Mouse (Mus musculus) urinary bladder, postnatal 25 days (tissue): ENCODE measurements around the gene Scn2a.
"Not testable (repeated sequence)": the region's sequence is repeated elsewhere in the genome, so short reads cannot be mapped to it uniquely, and the experiment has no call there.

Experiments used
- DNase-seq: peaks from one replicate; pipeline ENCODE4 v3.0.0; 2022; ENCODE audit warnings: low spot score

Gene Scn2a

DNA sequence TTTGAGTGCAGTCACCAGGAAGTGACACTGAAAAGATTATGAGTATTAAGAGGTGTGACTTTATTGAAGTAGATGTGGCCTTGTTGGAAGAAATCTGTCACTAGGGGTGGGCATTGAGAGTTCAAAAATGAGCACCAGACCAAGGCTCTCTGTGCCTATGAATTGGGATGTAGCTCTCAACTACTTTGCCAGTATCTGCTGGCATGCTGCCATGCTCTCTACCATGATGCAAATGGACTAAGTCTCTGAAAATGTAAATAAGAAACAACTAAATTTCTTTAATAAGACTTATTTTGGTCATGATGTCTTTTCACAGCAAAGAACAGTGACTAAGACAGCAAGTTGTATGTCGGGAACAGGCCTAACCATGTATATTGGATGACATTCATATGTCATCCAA, 79.7 kb downstream of the Scn2a start:
- DNase-seq = no peak

DNA sequence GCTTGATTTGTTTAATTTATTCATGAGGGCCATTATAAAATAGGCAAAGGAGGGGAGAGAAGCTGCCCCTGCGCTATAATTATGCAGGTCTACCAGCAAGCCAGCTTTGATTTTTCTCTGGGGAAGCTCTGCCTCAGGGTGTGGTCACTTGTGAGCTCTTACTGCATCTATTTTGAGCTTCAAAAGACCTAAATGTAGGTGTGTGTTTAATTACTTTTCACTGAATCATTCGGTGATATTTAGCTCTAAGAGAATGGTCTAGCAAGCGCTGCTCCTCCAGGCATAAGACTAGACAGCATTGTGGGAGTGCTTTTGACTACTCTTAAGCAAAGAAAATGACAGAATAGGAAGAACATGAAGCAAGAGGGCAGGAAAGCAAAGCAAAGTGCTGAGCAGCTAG, 80.6 kb downstream of the Scn2a start:
- DNase-seq = no peak

DNA sequence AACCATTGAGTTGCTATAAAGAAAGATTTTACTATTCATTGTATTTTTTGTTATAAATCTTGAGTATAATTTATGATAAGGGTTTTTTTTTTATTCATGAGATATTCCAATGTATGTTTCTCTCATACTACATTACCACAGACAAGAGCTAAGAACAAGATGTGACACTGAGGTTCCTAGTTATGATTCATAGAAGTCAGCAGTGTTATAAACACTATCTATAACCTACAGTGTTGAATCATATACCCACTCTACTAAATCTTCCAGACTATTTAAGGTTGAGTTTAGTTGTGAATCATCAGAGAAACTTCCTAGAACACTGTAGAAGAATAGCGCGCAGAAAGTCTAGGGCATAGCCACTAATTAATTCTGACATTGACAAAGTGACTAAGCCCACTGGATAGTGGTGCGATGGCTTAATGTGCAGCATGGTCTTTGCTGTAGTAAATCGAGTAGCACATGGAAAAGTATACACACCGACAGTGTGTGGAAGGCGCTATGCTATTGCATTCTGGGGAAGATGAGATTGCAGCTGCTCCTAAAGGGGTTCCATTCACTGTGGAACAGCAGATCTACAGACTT, 101.7 kb downstream of the Scn2a start:
- no peak for DNase-seq

DNA sequence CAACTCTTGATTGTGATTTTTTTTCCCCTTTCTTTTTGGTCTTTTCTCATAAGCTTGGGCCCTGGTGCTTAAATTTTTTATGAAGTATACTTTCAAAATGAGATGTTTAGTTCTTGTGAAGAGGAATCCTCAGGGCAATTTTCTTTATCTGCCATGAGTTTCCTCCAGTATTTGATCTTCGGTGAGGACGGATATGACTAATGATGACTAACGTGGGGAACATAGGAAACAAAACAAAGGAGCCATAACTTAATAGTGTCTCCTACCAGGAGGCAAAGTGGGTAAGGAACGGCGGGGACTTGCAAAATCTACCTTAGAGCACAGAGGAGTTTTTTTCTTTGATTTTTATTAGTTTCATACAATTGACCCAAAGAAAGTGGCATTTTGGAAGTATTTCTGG, 124.8 kb downstream of the Scn2a start:
- DNase-seq = no peak

DNA sequence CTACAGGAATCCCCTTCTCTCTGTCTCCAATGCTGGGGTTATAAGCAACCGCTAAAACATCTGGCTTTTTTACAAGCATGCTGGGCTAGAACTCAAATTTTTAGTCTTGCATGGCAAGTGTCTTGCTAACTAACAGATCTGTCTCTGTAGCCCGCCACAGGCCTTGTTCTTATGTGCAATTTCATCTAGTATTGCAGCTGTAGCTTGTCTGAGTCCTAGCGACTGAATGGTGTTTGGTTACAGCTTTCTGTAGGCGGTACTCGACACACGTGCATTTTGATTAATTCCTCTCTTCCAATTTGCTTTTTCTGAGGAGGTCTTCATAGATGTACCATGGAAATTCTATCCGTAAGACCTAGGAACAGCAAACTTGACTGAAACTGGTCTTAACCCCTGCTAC, 161.9 kb downstream of the Scn2a start:
- no peak for DNase-seq

DNA sequence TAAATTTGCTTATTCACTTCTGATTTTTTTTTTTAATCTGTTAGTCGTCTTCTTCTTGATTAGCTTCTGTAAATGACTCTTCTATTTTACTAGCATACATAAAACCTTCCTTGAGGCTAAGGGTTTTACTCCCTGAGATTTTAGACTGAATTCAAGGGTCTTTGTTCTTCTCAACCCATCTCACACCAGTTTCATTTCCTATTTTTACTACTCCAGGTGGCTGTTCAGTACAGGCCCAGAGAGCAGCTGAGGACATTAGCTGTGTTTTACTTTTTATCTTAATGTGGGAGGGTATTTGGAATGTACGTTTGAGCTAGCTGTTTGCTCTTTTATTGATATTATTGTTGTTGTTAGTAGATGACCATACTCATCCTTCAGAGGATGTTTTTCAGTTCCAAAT, 162.8 kb downstream of the Scn2a start:
- DNase-seq = no peak

DNA sequence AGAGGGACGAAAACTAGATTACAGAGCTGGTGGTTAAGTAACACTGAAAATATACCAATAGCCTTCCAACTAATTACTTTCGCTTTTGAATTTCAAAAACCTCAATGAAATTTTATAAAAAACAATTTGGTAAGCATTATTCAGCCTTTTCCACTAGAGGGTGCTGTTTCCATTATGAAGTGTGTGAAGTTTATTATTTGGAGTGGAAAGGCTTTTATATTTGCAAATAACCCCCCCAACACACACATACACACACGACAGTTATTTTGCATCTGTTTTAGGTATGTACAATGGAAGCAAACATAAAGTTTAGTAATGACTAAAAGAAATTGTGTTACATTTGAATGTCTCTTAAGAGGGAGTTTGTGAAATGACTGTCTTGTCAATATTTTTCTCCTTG, 171.9 kb downstream of the Scn2a start:
- DNase-seq = no peak

DNA sequence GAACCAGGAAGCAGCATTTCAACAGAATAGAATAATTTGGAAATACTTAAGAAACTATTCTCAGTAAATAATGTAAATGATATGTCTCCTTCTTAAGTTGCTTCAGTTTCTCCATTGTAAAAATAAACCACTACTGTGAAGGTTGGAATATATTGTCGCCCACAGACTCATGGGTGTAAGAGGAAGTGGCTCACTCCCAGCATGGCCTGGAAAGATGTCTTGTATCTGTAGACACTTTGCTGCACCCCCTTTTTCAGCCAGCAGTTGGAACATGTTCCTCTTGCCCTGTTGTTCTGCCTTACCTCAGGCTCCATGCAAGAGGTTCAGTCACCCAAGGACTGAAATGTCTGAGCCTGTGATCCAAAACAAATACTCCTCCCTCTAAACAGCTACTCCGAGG, 173.0 kb downstream of the Scn2a start:
- no peak for DNase-seq

DNA sequence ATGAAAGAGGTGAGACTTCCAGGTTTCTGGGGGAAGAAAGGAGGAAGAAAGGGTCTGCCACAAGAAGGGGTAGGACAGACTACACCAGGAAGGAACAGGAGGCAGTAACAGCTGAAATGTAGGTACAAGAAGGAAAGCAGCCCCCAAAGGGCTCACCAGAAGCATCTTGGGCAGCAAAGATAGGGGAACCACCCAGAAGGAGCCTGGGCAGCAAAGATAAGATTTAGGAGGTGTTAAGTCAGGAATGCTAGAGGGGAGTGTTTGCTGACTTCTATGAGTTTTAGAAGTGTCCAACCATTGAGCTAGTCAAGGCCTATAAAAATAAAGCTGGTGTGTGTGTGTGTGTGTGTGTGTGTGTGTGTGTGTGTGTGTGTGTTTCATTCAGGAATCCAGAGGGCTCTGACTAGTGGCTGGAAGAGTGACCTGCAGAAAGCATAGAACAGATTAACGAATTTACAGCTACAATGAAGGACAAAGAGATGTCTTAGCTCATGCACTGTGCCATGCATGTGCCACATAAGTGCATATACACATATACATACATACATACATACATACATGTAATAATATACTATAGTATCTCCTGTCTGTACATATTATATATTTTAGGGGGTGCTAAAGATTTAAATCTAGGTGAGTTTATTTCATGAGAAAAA, 180.6 kb downstream of the Scn2a start:
- no peak for DNase-seq

DNA sequence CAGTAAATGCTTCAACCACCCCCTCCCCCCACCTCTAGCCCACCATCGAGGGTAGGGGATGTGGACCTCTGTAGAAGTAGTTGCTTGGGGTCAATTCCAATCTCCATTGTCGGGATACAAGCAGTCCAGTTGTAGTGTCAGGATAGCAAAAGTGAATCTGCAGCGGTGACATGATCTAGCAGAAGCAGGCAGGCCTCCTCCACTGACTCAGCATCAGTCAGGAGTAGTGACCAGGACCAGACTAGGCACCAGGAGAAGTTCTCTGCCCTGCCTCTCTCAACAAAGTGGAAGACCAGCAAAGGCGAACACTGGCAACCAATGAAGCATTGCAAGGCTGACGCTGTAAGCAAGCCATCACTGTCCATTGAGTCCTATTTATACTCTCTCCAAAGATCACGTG, 186.0 kb downstream of the Scn2a start:
- DNase-seq = no peak

DNA sequence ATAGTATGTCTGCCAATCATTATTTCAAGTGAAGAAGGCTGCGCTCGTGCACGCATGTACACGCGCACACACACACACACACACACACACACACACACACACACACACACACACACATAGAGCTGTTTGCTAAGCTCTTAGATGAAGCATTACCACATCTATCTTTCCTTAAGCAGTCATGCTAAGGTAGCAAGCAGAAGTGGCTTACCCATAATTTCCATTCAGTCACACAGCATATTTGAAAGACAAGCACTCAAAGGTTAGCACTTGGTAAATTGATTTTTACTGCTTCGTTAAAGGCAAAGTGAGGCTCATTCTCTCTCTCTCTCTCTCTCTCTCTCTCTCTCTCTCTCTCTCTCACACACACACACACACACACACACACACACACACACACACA, 190.6 kb downstream of the Scn2a start:
- not testable (repeated sequence) for DNase-seq
